Mouse (Mus musculus) liver, postnatal 0 days (tissue): Measurements from ENCODE around the gene Camta1.

Source experiments
- CTCF ChIP-seq: sonication (generic); IDR thresholded peaks from 2 replicates; pipeline ENCODE4 v1.5.1; 2016; ENCODE audit warnings: antibody characterized with exemption, low read depth
- EP300 ChIP-seq: IDR thresholded peaks from 2 replicates; pipeline ENCODE4 v1.6.1; 2016; ENCODE audit warnings: antibody characterized with exemption, low read depth, mild to moderate bottlenecking

DNA sequence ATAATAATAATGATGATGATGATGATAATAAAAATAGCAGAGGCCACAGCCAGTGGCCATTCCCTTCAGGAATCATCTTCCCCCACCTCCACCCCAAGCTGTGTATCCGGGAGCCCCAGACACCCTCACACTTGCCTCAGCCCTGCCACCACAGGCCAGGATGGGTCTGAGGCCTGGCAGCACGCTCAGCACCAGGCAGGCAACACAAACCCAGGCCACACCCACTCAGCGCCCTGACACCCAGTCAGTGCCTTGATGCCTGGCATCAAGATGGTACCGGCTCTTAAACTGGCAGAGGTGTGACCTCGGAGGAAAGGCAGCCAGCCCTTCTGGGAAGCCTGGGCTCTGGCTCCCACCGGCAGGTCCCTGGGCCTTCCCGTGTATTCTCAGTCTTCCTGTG, 143.8 kb downstream of the Camta1 start:
- TF ChIP-seq CTCF = 0 out of 2 replicates have a peak, but pooled peaks have one; percentile 6
- TF ChIP-seq EP300 = no peak
